Mouse (Mus musculus) thymus, adult 2 months (tissue): ENCODE measurements at regions not wholly inside any gene's neighbourhood (a gene's known extent, or its start where the extent isn't known, plus 50 kb on each side); places are given as distances from the start of the nearest gene placed in this dataset.
"Not testable (repeated sequence)": the region's sequence is repeated elsewhere in the genome, so short reads cannot be mapped to it uniquely, and the experiment has no call there.

Experiments used
- CTCF ChIP-seq: fragments of 200-500 bp; IDR thresholded peaks from 2 replicates; pipeline ENCODE4 v1.5.1; 2012; ENCODE audit warnings: mild to moderate bottlenecking, control low read depth, low read length, moderate library complexity, borderline replicate concordance; ENCODE audit not compliant: control insufficient read depth, poor library complexity, insufficient read depth; ENCODE audit errors: extremely low read depth
- POLR2A ChIP-seq: fragments of 200-500 bp; IDR thresholded peaks from 2 replicates; pipeline ENCODE4 v1.6.1; 2012; ENCODE audit warnings: mild to moderate bottlenecking, low read length, control low read depth, moderate library complexity; ENCODE audit not compliant: control insufficient read depth, poor library complexity, insufficient read depth; ENCODE audit errors: extremely low read depth

- TF ChIP-seq CTCF, POLR2A: not testable (repeated sequence)
These were observed 93.0 kb downstream of the Hsp90b1 start for GRCm38 (mm10) chr10:86612341-86612740.
